Mouse (Mus musculus): Measurements from ENCODE around the gene Gm49661. TPM values are rescaled to one million over a fixed set of nuclear protein-coding genes. Genes with fewer than 3 reads are reported as not detected.

Gene Gm49661
- total and polyA plus RNA-seq, 3 experiments, result 3.1 TPM; not detected in 2

GRCm38 (mm10) chr8:84982499-84983011 lies 13.3 kb upstream of the Gm49661 start:
- peaks cover 35 to 62% of the 10 kb centered on the region in 2 experiments for H3K4me1 ChIP-seq (ENCODE audit: control insufficient read depth in 1 of 2, insufficient read depth in 2 of 2)

DNA sequence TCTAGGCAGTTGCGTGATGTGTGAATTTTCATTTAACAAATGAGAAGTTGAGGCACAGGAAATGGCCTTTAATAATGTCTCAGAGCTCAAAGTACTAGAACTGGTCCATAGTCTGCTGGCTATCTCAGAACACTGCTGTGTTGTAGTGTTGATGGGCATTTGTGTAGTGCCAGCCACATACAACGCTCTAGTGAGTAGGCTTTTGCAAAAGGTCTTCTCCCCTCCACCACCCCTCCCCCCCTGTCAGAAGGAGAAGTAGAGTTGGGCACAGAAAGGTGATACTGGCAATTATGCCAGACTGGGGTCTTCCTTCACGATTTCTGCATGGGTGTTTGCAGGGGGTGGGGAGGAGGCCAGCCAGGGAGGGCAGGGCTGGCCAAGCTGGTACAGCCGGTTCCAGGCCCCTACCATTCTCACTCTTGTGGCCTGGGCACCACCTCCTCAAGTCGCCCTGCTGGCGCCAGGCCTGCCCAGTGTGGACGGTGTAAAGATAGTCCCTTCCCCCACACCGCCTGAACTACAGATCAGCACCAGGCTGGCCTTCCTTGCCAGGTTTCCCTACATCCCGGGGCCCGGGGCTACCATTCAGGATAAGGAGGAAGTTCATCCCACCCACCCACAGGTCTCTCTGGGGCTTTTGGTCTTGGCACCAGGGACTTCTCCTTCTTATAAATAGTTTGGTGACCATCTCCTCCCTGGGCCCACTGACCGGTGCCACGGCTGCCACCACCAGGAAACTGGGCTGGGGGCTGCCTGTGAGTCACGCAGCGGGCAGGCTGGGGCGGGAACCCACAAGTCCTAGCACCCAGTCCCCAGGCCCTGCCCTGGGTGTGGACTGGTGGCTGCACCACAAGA lies 12.6 kb upstream of the Gm49661 start:
- Histone ChIP-seq H3K79me2 (replicated peaks; ENCODE audit: control insufficient read depth, extremely low read depth, insufficient read depth, poor library complexity, severe bottlenecking) (peaks cover 16% of the 10 kb centered on the region), H3K4me3 (replicated peaks in 1 of 3; ENCODE audit: low read depth in 2 of 3, low read length in 2 of 3, poor library complexity in 1 of 3) (peak overlapping the region; percentile 2 to 94 (median 14)), H3K4me2 (ENCODE audit: insufficient read depth, low read depth, poor library complexity, severe bottlenecking) (peak overlapping the region; percentile 55), H3K9me3 (replicated peaks; ENCODE audit: low read length) (no peaks in the 10 kb centered on the region), H3K27ac (ENCODE audit: insufficient read depth, low read depth) (peak overlapping the region; percentile 94), H3K36me3 (replicated peaks in 1 of 2; ENCODE audit: control insufficient read depth in 1 of 2, insufficient read depth in 1 of 2, low read length in 1 of 2) (peaks cover 6 to 7% of the 10 kb centered on the region in 2 experiments), H3K4me1 (ENCODE audit: control insufficient read depth in 1 of 2, insufficient read depth in 2 of 2) (peaks cover 33 to 55% of the 10 kb centered on the region in 2 experiments), H3K9ac (ENCODE audit: insufficient read depth, low read depth) (peak overlapping the region; percentile 68), H3K27me3 (replicated peaks) (no peaks in the 10 kb centered on the region)
- dilution Hi-C loops (cut with MboI; ENCODE audit: extremely low pct_ligation_motif_present, extremely low pct_unique_long_range_greater_than_20kb, low sequenced_read_pairs) (no loop called here), in situ Hi-C loops (cut with MboI; ENCODE audit: low pct_ligation_motif_present, low pct_unique_long_range_greater_than_20kb, low sequenced_read_pairs) (no loop called here)
- peak; percentile 65 for DNase-seq (ENCODE audit: extremely low read depth)
- TF ChIP-seq JUND (conservative IDR thresholded peaks at IDR 0.05; ENCODE audit: low read depth, low read length) (no peak), CTCF (conservative IDR thresholded peaks at IDR 0.05 in 1 of 2, IDR thresholded peaks at IDR 0.05 in 1 of 2; ENCODE audit: low read depth in 2 of 2, low read length in 2 of 2) (no peak), IRF4 (IDR thresholded peaks at IDR 0.05; ENCODE audit: low read depth, low read length) (0 out of 2 replicates have a peak, but pooled peaks have one; percentile 10), GABPA (IDR thresholded peaks at IDR 0.05; ENCODE audit: insufficient replicate concordance, low read depth, low read length) (no peak), TBP (conservative IDR thresholded peaks at IDR 0.05; ENCODE audit: low read depth, low read length) (no peak), MYC (IDR thresholded peaks at IDR 0.05; ENCODE audit: low read depth, low read length) (0 out of 2 replicates have a peak, but pooled peaks have one; percentile 20), CHD2 (IDR thresholded peaks at IDR 0.05; ENCODE audit: low read length) (peak; percentile 85), ZKSCAN1 (IDR thresholded peaks at IDR 0.05; ENCODE audit: borderline replicate concordance, low read depth, low read length) (no peak), USF1 (IDR thresholded peaks at IDR 0.05; ENCODE audit: low read depth, low read length) (no peak), SIN3A (IDR thresholded peaks at IDR 0.05; ENCODE audit: low read length) (peak; percentile 46; the same call in 1 of the 2 replicates), POLR2A (IDR thresholded peaks at IDR 0.05; ENCODE audit: low read depth, low read length) (no peak; the same call in 1 of the 2 replicates), MEF2A (IDR thresholded peaks at IDR 0.05; ENCODE audit: borderline replicate concordance, low read depth, low read length) (0 out of 2 replicates have a peak, but pooled peaks have one; percentile 21), BHLHE40 (IDR thresholded peaks at IDR 0.05; ENCODE audit: low read depth, low read length) (no peak), ZMIZ1 (IDR thresholded peaks at IDR 0.05; ENCODE audit: low read depth, low read length) (no peak), MAZ (IDR thresholded peaks at IDR 0.05; ENCODE audit: low read depth, low read length) (no peak), EP300 (IDR thresholded peaks at IDR 0.05; ENCODE audit: low read length) (0 out of 2 replicates have a peak, but pooled peaks have one; percentile 48), USF2 (conservative IDR thresholded peaks at IDR 0.05; ENCODE audit: low read depth, low read length) (no peak), ETS1 (conservative IDR thresholded peaks at IDR 0.05; ENCODE audit: low read depth, low read length) (peak; percentile 37), MAX (IDR thresholded peaks at IDR 0.05; ENCODE audit: low read length) (peak; percentile 54)

More at GRCm38 (mm10) chr8:84982499-84983011, 13.3 kb upstream of the Gm49661 start:
- dilution Hi-C loops (cut with MboI; ENCODE audit: extremely low pct_ligation_motif_present, extremely low pct_unique_long_range_greater_than_20kb, low sequenced_read_pairs), result no loop called here
- peak overlapping the region; percentile 68 for H3K9ac ChIP-seq (ENCODE audit: insufficient read depth, low read depth)
- peak overlapping the region; percentile 94 for H3K27ac ChIP-seq (ENCODE audit: insufficient read depth, low read depth)
- H3K4me2 ChIP-seq (ENCODE audit: insufficient read depth, low read depth, poor library complexity, severe bottlenecking), result peak overlapping the region; percentile 55
- H3K4me3 ChIP-seq (replicated peaks in 1 of 3; ENCODE audit: low read depth in 2 of 3, low read length in 2 of 3, poor library complexity in 1 of 3), result peak overlapping the region; percentile 2 to 94 (median 14)
- peak; percentile 83 for DNase-seq (ENCODE audit: extremely low read depth)
- peaks cover under 1% of the 10 kb centered on the region in 2 experiments for H3K36me3 ChIP-seq (replicated peaks in 1 of 2; ENCODE audit: control insufficient read depth in 1 of 2, insufficient read depth in 1 of 2, low read length in 1 of 2)
- H3K9me3 ChIP-seq (replicated peaks; ENCODE audit: low read length), result no peaks in the 10 kb centered on the region
- in situ Hi-C loops (cut with MboI; ENCODE audit: low pct_ligation_motif_present, low pct_unique_long_range_greater_than_20kb, low sequenced_read_pairs), result no loop called here
- H3K79me2 ChIP-seq (replicated peaks; ENCODE audit: control insufficient read depth, extremely low read depth, insufficient read depth, poor library complexity, severe bottlenecking), result peaks cover 9% of the 10 kb centered on the region
- TF ChIP-seq RAD21 (IDR thresholded peaks at IDR 0.05; ENCODE audit: low read depth, low read length), result no peak
- peak; percentile 67; the same call in 1 of the 2 replicates for TF ChIP-seq MXI1 (IDR thresholded peaks at IDR 0.05; ENCODE audit: low read depth, low read length)
- peak; percentile 42; the same call in 1 of the 2 replicates for TF ChIP-seq ELF1 (IDR thresholded peaks at IDR 0.05; ENCODE audit: low read depth, low read length)
- peak; percentile 37; the same call in 1 of the 2 replicates for TF ChIP-seq CHD2 (IDR thresholded peaks at IDR 0.05; ENCODE audit: low read length)
- no peak for TF ChIP-seq USF2 (conservative IDR thresholded peaks at IDR 0.05; ENCODE audit: low read depth, low read length)
- TF ChIP-seq CTCF (conservative IDR thresholded peaks at IDR 0.05 in 1 of 2, IDR thresholded peaks at IDR 0.05 in 1 of 2; ENCODE audit: low read depth in 2 of 2, low read length in 2 of 2), result no peak
- TF ChIP-seq IRF4 (IDR thresholded peaks at IDR 0.05; ENCODE audit: low read depth, low read length), result no peak; the same call in 1 of the 2 replicates
- peak; percentile 53; the same call in 1 of the 2 replicates for TF ChIP-seq UBTF (IDR thresholded peaks at IDR 0.05; ENCODE audit: low read depth, low read length)
- no peak for TF ChIP-seq BHLHE40 (IDR thresholded peaks at IDR 0.05; ENCODE audit: low read depth, low read length)
- TF ChIP-seq SMC3 (IDR thresholded peaks at IDR 0.05; ENCODE audit: low read depth, low read length), result no peak
- no peak for TF ChIP-seq ZNF384 (IDR thresholded peaks at IDR 0.05; ENCODE audit: low read depth, low read length)
- no peak for TF ChIP-seq HCFC1 (IDR thresholded peaks at IDR 0.05; ENCODE audit: low read depth, low read length)
- TF ChIP-seq MEF2A (IDR thresholded peaks at IDR 0.05; ENCODE audit: borderline replicate concordance, low read depth, low read length), result peak; percentile 12; the same call in 1 of the 2 replicates
- peak; percentile 27; the same call in 1 of the 2 replicates for TF ChIP-seq EP300 (IDR thresholded peaks at IDR 0.05; ENCODE audit: low read length)
- no peak for TF ChIP-seq MAFK (IDR thresholded peaks at IDR 0.05; ENCODE audit: insufficient replicate concordance, low read length)
- TF ChIP-seq TCF12 (IDR thresholded peaks at IDR 0.05; ENCODE audit: low read depth, low read length), result no peak; the same call in 1 of the 2 replicates
- TF ChIP-seq POLR2A (IDR thresholded peaks at IDR 0.05; ENCODE audit: low read depth, low read length), result peak; percentile 68
- 0 out of 2 replicates have a peak, but pooled peaks have one; percentile 40 for TF ChIP-seq TBP (conservative IDR thresholded peaks at IDR 0.05; ENCODE audit: low read depth, low read length)
- TF ChIP-seq MAZ (IDR thresholded peaks at IDR 0.05; ENCODE audit: low read depth, low read length), result peak; percentile 80; the same call in 1 of the 2 replicates
- TF ChIP-seq CHD1 (IDR thresholded peaks at IDR 0.05; ENCODE audit: low read depth, low read length), result peak; percentile 14; the same call in 1 of the 2 replicates
- H3K27me3 ChIP-seq (replicated peaks), result no peaks in the 10 kb centered on the region
